Mouse (Mus musculus) spleen, adult 2 months (tissue): ENCODE results near the gene Rspo1. TPM values are rescaled to one million over a fixed set of nuclear protein-coding genes. Genes with fewer than 3 reads are reported as not detected.

ENCODE experiments used
- DNase-seq, 2 experiments: peaks; one replicate each; pipeline versions ENCODE4 v3.0.0 to v3.0.0-alpha.2; 2012 to 2021; ENCODE audit warnings: low spot score in 2 of 2, low read depth in 1 of 2
- H3K27ac ChIP-seq: fragments of 200-500 bp; 2 replicates; pipeline ENCODE4 v1.5.1; 2012; ENCODE audit warnings: low read length, inconsistent platforms; ENCODE audit not compliant: insufficient read depth
- H3K27me3 ChIP-seq: fragments of 200-500 bp; 2 replicates; pipeline ENCODE4 v1.6.1; 2012; ENCODE audit warnings: mild to moderate bottlenecking, moderate library complexity, low read length, inconsistent platforms; ENCODE audit not compliant: control insufficient read depth, insufficient read depth
- H3K36me3 ChIP-seq: fragments of 200-500 bp; 2 replicates; pipeline ENCODE4 v1.6.1; 2012; ENCODE audit warnings: mild to moderate bottlenecking, low read length, inconsistent platforms; ENCODE audit not compliant: control insufficient read depth, insufficient read depth
- H3K4me1 ChIP-seq: fragments of 200-500 bp; 2 replicates; pipeline ENCODE4 v1.6.1; 2011; ENCODE audit warnings: inconsistent platforms; ENCODE audit not compliant: control insufficient read depth, insufficient read depth, insufficient read length
- H3K4me3 ChIP-seq: fragments of 200-500 bp; 2 replicates; pipeline ENCODE4 v1.5.1; 2011; ENCODE audit warnings: mild to moderate bottlenecking, inconsistent platforms; ENCODE audit not compliant: insufficient read depth, insufficient read length; ENCODE audit errors: extremely low read depth
- CTCF ChIP-seq: fragments of 200-500 bp; IDR thresholded peaks from 2 replicates; pipeline ENCODE4 v1.5.1; 2011; ENCODE audit warnings: mild to moderate bottlenecking, inconsistent platforms; ENCODE audit not compliant: insufficient read depth, insufficient read length, insufficient replicate concordance; ENCODE audit errors: extremely low read depth
- POLR2A ChIP-seq: fragments of 200-500 bp; IDR thresholded peaks from 2 replicates; pipeline ENCODE4 v1.6.1; 2011; ENCODE audit warnings: low read depth, low read length, inconsistent platforms
- WGBS: fragments of 180-500 bp; shearing (Covaris S2); methylation state at CpG from one replicate; pipeline ENCODE4 v1.1.7; 2018; 5-methylcytosine and 5-hydroxymethylcytosine counted together
- polyA plus RNA-seq: library from polyadenylated mRNA; depleted of rRNA; stranded (reverse); fragments of >200 nt; gene quantifications from 2 replicates; pipeline ENCODE4 v1.2.3, GENCODE M21; 2012

The Rspo1 gene
- polyA plus RNA-seq, 1 experiment = 6.2 TPM

DNA sequence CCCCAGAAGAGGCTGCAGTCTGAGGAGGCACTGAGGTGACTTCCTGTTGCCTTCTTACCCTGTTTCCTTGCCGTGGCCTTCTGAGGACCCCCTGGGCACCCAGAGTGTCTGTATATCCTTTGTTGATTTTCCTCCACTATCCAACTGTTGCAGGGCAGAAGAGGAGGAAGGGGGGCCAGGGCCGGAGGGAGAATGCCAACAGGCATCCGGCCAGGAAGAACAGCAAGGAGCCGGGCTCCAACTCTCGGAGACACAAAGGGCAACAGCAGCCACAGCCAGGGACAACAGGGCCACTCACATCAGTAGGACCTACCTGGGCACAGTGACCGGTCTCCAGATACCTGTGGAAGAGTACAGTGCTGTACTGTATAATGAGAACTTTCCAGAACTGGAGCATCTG is 22.0 kb downstream of the Rspo1 start:
- no peak for TF ChIP-seq POLR2A
- TF ChIP-seq CTCF = no peak

DNA sequence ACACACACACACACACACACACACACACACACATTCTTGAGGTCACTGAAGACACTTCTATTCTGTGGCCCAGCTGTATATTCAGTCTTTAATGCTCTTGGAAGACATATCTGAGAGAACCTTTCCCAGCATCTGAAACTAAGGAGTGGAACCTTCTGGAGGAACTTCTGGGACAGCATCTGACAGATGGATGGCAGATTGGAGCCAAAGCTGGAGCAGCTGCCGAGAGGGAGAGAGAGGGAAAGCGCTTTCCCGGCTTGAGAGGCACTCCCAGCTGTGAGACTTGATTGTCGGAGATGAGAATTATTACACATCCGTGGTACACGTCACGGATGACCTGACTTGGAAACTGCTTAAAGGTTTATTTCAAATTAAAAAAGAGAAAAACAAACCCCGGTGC is 22.5 kb downstream of the Rspo1 start:
- H3K27me3 ChIP-seq = no peaks in the 10 kb centered on the region

More for the DNA sequence above, 22.0 kb downstream of the Rspo1 start:
- no peak overlapping the region for H3K4me3 ChIP-seq
- DNase-seq = no peak
- WGBS = 72% methylated on average over 6 of the region's 6 CpGs
- no peaks in the 10 kb centered on the region for H3K27me3 ChIP-seq
- no peaks in the 10 kb centered on the region for H3K4me1 ChIP-seq
- no peaks in the 10 kb centered on the region for H3K36me3 ChIP-seq
- no peak overlapping the region for H3K27ac ChIP-seq

DNA sequence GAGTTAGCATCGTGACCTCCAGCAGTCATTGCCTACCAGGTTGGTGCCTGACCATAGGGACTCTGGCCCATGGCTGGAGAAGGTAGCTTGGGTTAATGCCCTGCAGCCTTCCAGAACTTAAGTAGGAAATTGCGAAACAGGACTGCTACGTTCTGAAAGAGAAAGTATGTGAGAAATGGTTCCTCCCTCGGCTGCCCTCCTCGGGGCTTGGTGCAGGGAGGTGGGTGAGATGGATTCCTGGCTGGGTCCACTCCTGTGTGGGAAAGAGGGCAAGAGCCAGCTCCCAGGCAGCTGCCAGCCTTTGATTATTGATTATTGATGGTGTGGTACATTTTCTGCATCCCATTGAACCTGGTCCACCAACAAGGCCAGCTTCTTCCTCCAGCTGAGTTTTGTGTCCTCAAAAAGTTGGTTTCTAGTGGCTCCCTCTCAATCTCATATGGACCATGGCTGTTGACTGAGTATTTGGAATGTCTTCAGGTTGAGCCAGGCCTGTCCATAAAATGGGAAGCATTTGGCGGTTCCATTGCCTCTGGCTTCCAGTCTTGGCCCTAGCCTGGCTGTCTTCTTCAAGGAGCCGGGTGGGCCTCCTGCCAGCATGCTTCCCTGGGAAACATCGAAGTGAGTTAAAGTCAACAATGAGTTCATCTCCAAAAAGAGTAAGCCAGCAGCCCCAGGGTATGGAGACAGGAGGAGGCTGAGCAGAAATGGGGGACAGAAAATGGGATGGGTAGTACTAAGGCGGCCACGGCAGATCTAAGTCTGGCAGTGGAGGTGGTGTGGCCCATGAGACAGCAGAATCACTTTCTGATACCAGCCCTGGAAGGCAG is 29.8 kb downstream of the Rspo1 start, which contains the start of gene Gnl2:
Gene Gnl2, plus strand, starts transcription at position 780 of the 830 bp plus-strand sequence.
- no peak within 1 kb of the TSS for H3K27ac ChIP-seq
- 57% methylated on average over 10 of the region's 10 CpGs for WGBS
- H3K27me3 ChIP-seq = no peaks in the 10 kb centered on the region
- no peaks in the 10 kb centered on the region for H3K36me3 ChIP-seq
- H3K4me1 ChIP-seq = no peaks in the 10 kb centered on the region
- DNase-seq = no peak
- no peak for TF ChIP-seq POLR2A
- H3K4me3 ChIP-seq = no peak within 1 kb of the TSS

More for the DNA sequence above, 22.5 kb downstream of the Rspo1 start:
- TF ChIP-seq POLR2A = no peak
- no peak for TF ChIP-seq CTCF
- no peak for DNase-seq
- Histone ChIP-seq H3K4me3 (no peak overlapping the region), H3K27ac (no peak overlapping the region), H3K4me1 (no peaks in the 10 kb centered on the region), H3K36me3 (no peaks in the 10 kb centered on the region)
- 81% methylated on average over 8 of the region's 8 CpGs for WGBS

DNA sequence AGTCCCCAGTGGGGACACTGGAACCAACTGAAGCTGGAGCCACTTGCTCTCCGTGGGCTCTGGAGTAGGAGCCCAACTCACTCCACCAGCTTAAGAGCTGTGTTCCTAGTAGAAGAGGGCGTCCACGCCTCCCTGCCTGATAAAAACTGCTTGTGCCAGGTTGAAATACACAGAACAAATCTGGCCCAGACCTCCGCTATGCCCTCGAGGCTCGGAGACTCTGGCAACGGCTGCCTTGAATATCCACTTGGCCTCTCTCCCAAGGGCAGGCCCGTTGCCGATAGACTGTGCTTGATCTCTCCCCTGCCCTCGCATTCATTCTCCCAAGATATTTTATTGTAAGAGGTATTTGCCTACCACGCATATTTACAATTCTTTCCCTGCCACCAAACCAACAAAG is 31.2 kb downstream of the Rspo1 start:
- no peaks in the 10 kb centered on the region for H3K4me1 ChIP-seq

DNA sequence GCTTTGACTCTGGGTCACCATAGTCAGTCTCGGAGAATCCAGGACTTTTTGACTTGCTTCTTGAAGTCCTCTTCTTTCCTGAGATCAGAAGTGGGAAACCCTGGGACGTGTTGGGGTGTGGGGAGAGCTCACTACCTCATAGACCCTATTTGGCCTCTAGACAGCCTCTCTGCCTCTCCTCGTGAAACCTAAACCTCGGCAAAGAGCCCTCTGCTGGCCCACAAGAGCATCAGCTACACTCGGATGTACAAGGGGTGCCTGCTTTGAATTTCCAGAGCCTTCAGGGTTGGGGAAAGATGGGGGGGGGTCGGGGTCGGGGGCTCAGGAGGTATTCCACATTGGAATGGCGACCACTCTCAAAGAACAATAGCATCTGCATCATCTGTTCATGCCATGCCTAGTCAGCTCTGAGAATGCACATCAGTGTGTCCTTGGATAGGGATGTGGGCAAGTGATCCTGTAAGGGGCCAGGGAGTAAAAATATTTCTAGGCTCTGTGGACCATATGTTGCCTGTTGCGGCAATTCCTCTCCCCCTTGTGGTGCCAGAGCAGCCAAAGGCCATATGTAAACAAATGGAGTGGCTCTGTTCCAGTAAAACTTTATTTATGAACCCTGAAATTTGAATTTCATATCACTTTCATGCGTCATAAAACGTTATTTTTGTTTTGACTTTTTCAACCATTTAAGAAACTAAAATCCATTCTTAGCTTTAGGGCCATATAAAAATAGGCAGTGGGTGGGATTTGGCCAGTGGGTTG is 34.7 kb downstream of the Rspo1 start:
- H3K4me3 ChIP-seq = no peak overlapping the region
- H3K4me1 ChIP-seq = no peaks in the 10 kb centered on the region
- TF ChIP-seq POLR2A (no peak), CTCF (no peak)
- no peaks in the 10 kb centered on the region for H3K36me3 ChIP-seq
- no peak overlapping the region for H3K27ac ChIP-seq
- no peak for DNase-seq
- 35% methylated on average over 11 of the region's 11 CpGs for WGBS
- no peaks in the 10 kb centered on the region for H3K27me3 ChIP-seq

More for the DNA sequence above, 31.2 kb downstream of the Rspo1 start:
- H3K36me3 ChIP-seq = no peaks in the 10 kb centered on the region
- H3K27me3 ChIP-seq = no peaks in the 10 kb centered on the region
- DNase-seq = no peak
- TF ChIP-seq CTCF (no peak), POLR2A (no peak)
- no peak overlapping the region for H3K27ac ChIP-seq
- WGBS = 89% methylated on average over 11 of the region's 11 CpGs
- no peak overlapping the region for H3K4me3 ChIP-seq

DNA sequence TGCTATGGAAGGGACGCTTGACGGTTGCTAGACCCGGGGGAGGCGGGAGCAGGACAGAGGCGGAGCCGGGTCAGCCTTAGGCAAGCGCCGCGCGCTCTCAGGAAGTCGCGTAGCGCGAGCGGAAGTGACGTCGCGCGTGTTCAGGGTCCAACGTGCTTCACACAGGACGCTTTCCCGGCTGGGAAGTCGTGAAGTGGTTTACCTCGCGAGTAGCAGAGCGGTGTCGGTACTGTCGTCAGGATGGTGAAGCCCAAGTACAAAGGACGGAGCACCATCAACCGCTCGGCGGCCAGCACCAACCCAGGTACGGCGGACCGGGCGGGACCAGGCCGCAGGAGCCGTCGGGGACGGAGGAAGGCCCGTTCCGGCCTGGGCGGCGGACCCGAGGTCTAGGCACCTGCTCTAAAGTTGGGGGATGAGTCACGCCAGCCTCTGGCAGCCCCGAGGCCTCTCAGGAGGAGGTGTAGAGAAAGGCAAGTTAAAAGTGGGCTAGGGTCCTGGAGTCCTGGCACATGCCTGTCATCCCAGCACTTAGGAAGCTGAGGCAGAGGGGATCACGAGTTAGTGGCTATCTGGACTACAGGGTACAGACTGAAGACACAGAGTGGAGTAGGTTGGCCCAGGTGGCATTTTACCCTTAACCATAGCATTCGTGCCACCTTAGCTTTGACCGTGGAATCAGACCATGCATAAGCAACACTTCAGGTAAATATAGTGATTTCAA is 43.8 kb downstream of the Rspo1 start:
- TF ChIP-seq CTCF (no peak), POLR2A (peak; percentile 72)
- peak overlapping the region; percentile 49; the same call in 1 of the 2 replicates for H3K27ac ChIP-seq
- H3K27me3 ChIP-seq = no peaks in the 10 kb centered on the region
- H3K4me1 ChIP-seq = no peaks in the 10 kb centered on the region
- peak; percentile 83 to 89 for DNase-seq
- WGBS = under 1% methylated on average over 50 of the region's 50 CpGs
- H3K4me3 ChIP-seq = peak overlapping the region; percentile 95
- H3K36me3 ChIP-seq = peaks cover 4% of the 10 kb centered on the region; the same call in 1 of the 2 replicates

DNA sequence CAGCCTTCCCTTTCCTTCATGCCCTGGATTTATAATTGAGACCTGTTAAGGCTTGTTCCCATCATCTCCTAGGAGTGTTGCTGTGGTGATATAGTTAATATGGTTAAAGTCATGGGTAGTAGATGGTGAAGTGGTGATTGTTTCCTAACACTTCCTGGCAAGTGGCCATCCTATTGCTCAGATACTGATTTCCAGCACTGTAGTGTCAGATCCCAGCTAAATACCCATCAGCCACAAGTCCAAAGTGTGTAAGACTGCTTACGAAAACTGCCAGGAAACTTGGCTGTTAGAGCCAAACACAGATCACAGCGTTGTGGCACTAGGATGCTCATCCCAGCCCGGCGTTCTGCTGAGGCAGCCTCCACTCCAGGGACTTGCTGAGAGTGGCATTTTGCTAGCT is 48.1 kb downstream of the Rspo1 start:
- Histone ChIP-seq H3K27me3 (no peaks in the 10 kb centered on the region), H3K36me3 (peaks cover 10% of the 10 kb centered on the region), H3K4me1 (no peaks in the 10 kb centered on the region), H3K27ac (no peak overlapping the region), H3K4me3 (no peak overlapping the region)
- TF ChIP-seq CTCF (no peak), POLR2A (no peak)
- DNase-seq = no peak
- 93% methylated on average over 4 of the region's 4 CpGs for WGBS
